Mouse (Mus musculus) lung, postnatal 0 days (tissue): ENCODE measurements around the gene Gab2.

ENCODE experiments used
- CTCF ChIP-seq: IDR thresholded peaks from 2 replicates; pipeline ENCODE4 v1.5.1; 2016; ENCODE audit warnings: antibody characterized with exemption, mild to moderate bottlenecking
- EP300 ChIP-seq: IDR thresholded peaks from 2 replicates; pipeline ENCODE4 v1.6.1; 2016; ENCODE audit warnings: antibody characterized with exemption, mild to moderate bottlenecking, control low read depth

- TF ChIP-seq CTCF: no peak
- no peak for TF ChIP-seq EP300
Observed at GRCm38 (mm10) chr7:97181931-97182330, 100.5 kb downstream of the Gab2 start.
